Mouse (Mus musculus) kidney, embryonic 14.5 days (tissue): ENCODE measurements around the gene Arsb. TPM values are rescaled to one million over a fixed set of nuclear protein-coding genes. Genes with fewer than 3 reads are reported as not detected.

Experiments
- ATAC-seq: fragments of 200-750 bp; cut with Nextera tagmentation; 2 replicates; pipeline ENCODE4 v1.8.0; 2017; ENCODE audit warnings: moderate number of reproducible peaks, mild to moderate bottlenecking, moderate TSS enrichment, moderate library complexity; ENCODE audit not compliant: low FRiP score, low TSS enrichment
- H3K27ac ChIP-seq: fragments of 300-500 bp; sonication (generic); 2 replicates; pipeline ENCODE4 v1.5.1; 2014; ENCODE audit warnings: low read depth, mild to moderate bottlenecking, low read length, moderate library complexity, mixed read lengths
- H3K27me3 ChIP-seq: fragments of 300-500 bp; sonication (generic); 2 replicates; pipeline ENCODE4 v1.6.1; 2014; ENCODE audit warnings: mild to moderate bottlenecking, low read length; ENCODE audit not compliant: control insufficient read depth, insufficient read depth
- H3K36me3 ChIP-seq: fragments of 300-500 bp; sonication (generic); 2 replicates; pipeline ENCODE4 v1.6.1; 2014; ENCODE audit warnings: low read length, mixed read lengths; ENCODE audit not compliant: control insufficient read depth, insufficient read depth
- H3K4me1 ChIP-seq: fragments of 300-500 bp; sonication (generic); 2 replicates; pipeline ENCODE4 v1.6.1; 2014; ENCODE audit warnings: low read length, mixed read lengths; ENCODE audit not compliant: control insufficient read depth, insufficient read depth
- H3K4me2 ChIP-seq: fragments of 300-500 bp; sonication (generic); replicated peaks from 2 replicates; pipeline ENCODE4 v1.6.1; 2014; ENCODE audit warnings: low read depth, mild to moderate bottlenecking, low read length
- H3K4me3 ChIP-seq: fragments of 300-500 bp; sonication (generic); 2 replicates; pipeline ENCODE4 v1.5.1; 2014; ENCODE audit warnings: mild to moderate bottlenecking, low read length
- H3K9ac ChIP-seq: fragments of 300-500 bp; sonication (generic); 2 replicates; pipeline ENCODE4 v1.6.1; 2014; ENCODE audit warnings: low read depth, mild to moderate bottlenecking, low read length, moderate library complexity
- H3K9me3 ChIP-seq: fragments of 300-500 bp; sonication (generic); 2 replicates; pipeline ENCODE4 v1.6.1; 2016; ENCODE audit warnings: low read length; ENCODE audit not compliant: control insufficient read depth
- WGBS: fragments of 180-500 bp; shearing (Covaris S2); extraction: QIAGEN DNeasy Blood & Tissue Kit; methylation state at CpG from one replicate; pipeline ENCODE4 v1.1.7; 2014; 5-methylcytosine and 5-hydroxymethylcytosine counted together
- polyA plus RNA-seq: library from polyadenylated mRNA; unstranded; fragments of >200 nt; fragmentation: Nextera tagmentation; extraction: Ambion mirVana; gene quantifications from 2 replicates; pipeline ENCODE4 v1.2.1, GENCODE M21; 2014

Arsb gene
- polyA plus RNA-seq, 1 experiment from 2014 or later = 17.7 TPM

- H3K27me3 ChIP-seq = no peaks in the 10 kb centered on the region
- 87% methylated on average over 3 of the region's 3 CpGs for WGBS
- no peak overlapping the region for H3K4me3 ChIP-seq
- H3K4me1 ChIP-seq = 0 out of 2 replicates have a peak, but pooled peaks cover 2% of the 10 kb centered on the region
- no peak overlapping the region for H3K9ac ChIP-seq
- no peaks in the 10 kb centered on the region for H3K9me3 ChIP-seq
- ATAC-seq = no peak
- H3K27ac ChIP-seq = no peak overlapping the region
- no peaks in the 10 kb centered on the region for H3K36me3 ChIP-seq
- no peak overlapping the region for H3K4me2 ChIP-seq
These were observed 142.8 kb downstream of the Arsb start for GRCm38 (mm10) chr13:93914206-93914605.

GRCm38 (mm10) chr13:93915641-93916570 is 144.5 kb downstream of the Arsb start:
- ATAC-seq = no peak
- 68% methylated on average over 16 of the region's 16 CpGs for WGBS

GRCm38 (mm10) chr13:93919536-93919935 is 148.1 kb downstream of the Arsb start:
- no peaks in the 10 kb centered on the region for H3K36me3 ChIP-seq
- no peak overlapping the region for H3K4me2 ChIP-seq
- H3K9me3 ChIP-seq = no peaks in the 10 kb centered on the region
- no peak overlapping the region for H3K4me3 ChIP-seq
- H3K9ac ChIP-seq = no peak overlapping the region
- WGBS = 17% methylated on average over 3 of the region's 3 CpGs
- H3K27me3 ChIP-seq = no peaks in the 10 kb centered on the region
- peak overlapping the region; percentile 65; the same call in 1 of the 2 replicates for H3K27ac ChIP-seq
- peaks cover 32% of the 10 kb centered on the region for H3K4me1 ChIP-seq
- peak; percentile 55; the same call in 1 of the 2 replicates for ATAC-seq

More at GRCm38 (mm10) chr13:93915641-93916570, 144.5 kb downstream of the Arsb start:
- no peaks in the 10 kb centered on the region for H3K9me3 ChIP-seq
- H3K36me3 ChIP-seq = no peaks in the 10 kb centered on the region
- H3K4me1 ChIP-seq = peaks cover 16% of the 10 kb centered on the region; the same call in 1 of the 2 replicates
- no peak overlapping the region for H3K4me3 ChIP-seq
- H3K27me3 ChIP-seq = no peaks in the 10 kb centered on the region
- H3K9ac ChIP-seq = 0 out of 2 replicates have a peak overlapping the region, but pooled peaks have one; percentile 12
- H3K4me2 ChIP-seq = no peak overlapping the region
- no peak overlapping the region for H3K27ac ChIP-seq

GRCm38 (mm10) chr13:93920080-93920785 is 148.8 kb downstream of the Arsb start:
- no peaks in the 10 kb centered on the region for H3K36me3 ChIP-seq
- 51% methylated on average over 8 of the region's 8 CpGs for WGBS
- H3K4me1 ChIP-seq = peaks cover 33% of the 10 kb centered on the region
- no peak for ATAC-seq
- no peaks in the 10 kb centered on the region for H3K27me3 ChIP-seq
- H3K9ac ChIP-seq = no peak overlapping the region
- H3K4me3 ChIP-seq = no peak overlapping the region
- peak overlapping the region; percentile 67; the same call in 1 of the 2 replicates for H3K27ac ChIP-seq
- no peak overlapping the region for H3K4me2 ChIP-seq
- H3K9me3 ChIP-seq = no peaks in the 10 kb centered on the region

- 68% methylated on average over 4 of the region's 4 CpGs for WGBS
- peak overlapping the region; percentile 67; the same call in 1 of the 2 replicates for H3K27ac ChIP-seq
These were observed 149.4 kb downstream of the Arsb start for GRCm38 (mm10) chr13:93920786-93921300.

GRCm38 (mm10) chr13:93921831-93922565 is 150.6 kb downstream of the Arsb start:
- H3K36me3 ChIP-seq = no peaks in the 10 kb centered on the region
- no peaks in the 10 kb centered on the region for H3K9me3 ChIP-seq
- H3K4me1 ChIP-seq = peaks cover 36% of the 10 kb centered on the region
- no peak for ATAC-seq
- peak overlapping the region; percentile 30; the same call in 1 of the 2 replicates for H3K27ac ChIP-seq
- no peaks in the 10 kb centered on the region for H3K27me3 ChIP-seq
- no peak overlapping the region for H3K4me3 ChIP-seq
- H3K4me2 ChIP-seq = no peak overlapping the region
- H3K9ac ChIP-seq = no peak overlapping the region
- WGBS = 70% methylated on average over 5 of the region's 5 CpGs

More at GRCm38 (mm10) chr13:93920786-93921300, 149.4 kb downstream of the Arsb start:
- Histone ChIP-seq H3K9me3 (no peaks in the 10 kb centered on the region), H3K4me2 (no peak overlapping the region), H3K4me1 (peaks cover 36% of the 10 kb centered on the region), H3K36me3 (no peaks in the 10 kb centered on the region), H3K9ac (no peak overlapping the region), H3K4me3 (no peak overlapping the region), H3K27me3 (no peaks in the 10 kb centered on the region)
- no peak for ATAC-seq

GRCm38 (mm10) chr13:93922566-93922910 is 151.1 kb downstream of the Arsb start:
- Histone ChIP-seq H3K27ac (peak overlapping the region; percentile 30; the same call in 1 of the 2 replicates), H3K4me2 (no peak overlapping the region), H3K4me3 (no peak overlapping the region), H3K36me3 (no peaks in the 10 kb centered on the region), H3K27me3 (no peaks in the 10 kb centered on the region), H3K9ac (no peak overlapping the region), H3K9me3 (no peaks in the 10 kb centered on the region), H3K4me1 (peaks cover 36% of the 10 kb centered on the region)
- ATAC-seq = no peak
- 55% methylated on average over 7 of the region's 7 CpGs for WGBS

GRCm38 (mm10) chr13:93924735-93925432 is 153.5 kb downstream of the Arsb start:
- no peak overlapping the region for H3K4me2 ChIP-seq
- WGBS = 74% methylated on average over 9 of the region's 9 CpGs
- H3K27ac ChIP-seq = peak overlapping the region; percentile 34; the same call in 1 of the 2 replicates
- peaks cover 30% of the 10 kb centered on the region for H3K4me1 ChIP-seq
- H3K9me3 ChIP-seq = no peaks in the 10 kb centered on the region
- H3K27me3 ChIP-seq = no peaks in the 10 kb centered on the region
- ATAC-seq = 0 out of 2 replicates have a peak, but pooled peaks have one; percentile 28
- no peaks in the 10 kb centered on the region for H3K36me3 ChIP-seq
- no peak overlapping the region for H3K4me3 ChIP-seq
- no peak overlapping the region for H3K9ac ChIP-seq
